Mouse (Mus musculus) layer of hippocampus, postnatal 36 days (tissue): ENCODE results near the gene Zranb1. TPM values are rescaled to one million over a fixed set of nuclear protein-coding genes. Genes with fewer than 3 reads are reported as not detected.

ENCODE experiments used
- total RNA-seq, 2 experiments: library from RNA; stranded (reverse); gene quantifications; 2 replicates each; pipeline ENCODE4 v1.2.3; 2021

Zranb1 gene
- total RNA-seq, 2 experiments from 2014 or later: 39.3 to 46.1 TPM

Other genes starting within 250 kb of the Zranb1 start
- gene Fam53b, start 117.3 kb upstream of the Zranb1 start, total RNA-seq: 10 to 100 TPM; 46.4 to 53.3 TPM
- gene Eef1akmt2, start 78.5 kb upstream of the Zranb1 start, total RNA-seq: 10 to 100 TPM; 31.6 to 36.7 TPM
- gene Abraxas2, start 71.9 kb upstream of the Zranb1 start, total RNA-seq: 10 to 100 TPM; 28.3 to 31.5 TPM
- gene Fgfr2, start 192.2 kb downstream of the Zranb1 start, total RNA-seq: 10 to 100 TPM; 45.4 to 47.9 TPM
- 10 to 100 TPM; 50.2 to 57.2 TPM for gene Ctbp2, start 193.2 kb downstream of the Zranb1 start, total RNA-seq